9 mouse cellular contexts compared by ENCODE assay signal in the genomic region with DNA sequence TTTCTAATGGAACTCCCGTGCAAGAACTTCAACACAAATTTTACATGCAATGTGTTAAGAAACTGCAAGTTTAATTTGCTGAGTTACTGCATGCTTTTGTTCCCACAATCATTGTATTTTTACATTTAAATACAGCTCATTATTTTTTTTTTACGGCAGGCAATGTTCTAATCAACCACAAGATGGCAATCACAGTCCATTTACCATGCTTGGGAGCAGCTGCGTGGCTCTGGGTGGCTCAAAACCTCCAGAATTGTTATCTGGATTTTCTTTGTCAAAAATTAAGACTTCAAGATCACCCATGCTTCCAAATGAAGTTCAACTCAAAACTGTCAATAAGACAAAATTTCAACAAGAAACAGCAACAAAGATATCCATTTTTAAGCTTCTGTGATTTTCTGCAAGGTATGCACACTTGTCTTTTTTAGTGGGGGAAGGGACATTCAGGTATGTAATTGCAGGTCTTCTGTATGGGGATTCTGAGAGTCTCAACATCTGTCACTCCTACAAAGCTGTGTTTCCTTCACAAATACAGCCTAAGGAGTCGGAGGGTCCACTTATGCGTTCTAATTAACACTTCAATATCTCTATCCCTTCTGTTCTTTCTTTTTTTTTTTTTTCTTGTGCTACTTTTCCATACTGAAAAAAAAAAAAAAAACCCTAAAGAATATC. TPM values are rescaled to one million over a fixed set of nuclear protein-coding genes. Genes with fewer than 3 reads are reported as not detected.
DNase-seq lines count a peak whose midpoint lies in the region; ATAC-seq and TF ChIP-seq lines count a peak whose summit lies in the region.
"Had no signal": no experiment of that assay in that cellular context is flagged by ENCODE, and none has a peak within 500 bp of the region (broad histone marks: within the 10 kb centered on the region; RNA-seq: fewer than 3 reads in every experiment).

No protein-coding gene starts in this region.

- H3K4me3 ChIP-seq in gastrocnemius, adult 2 months = no peak overlapping the region
- H3K4me3 ChIP-seq in limb, embryonic 13.5 days = no peak overlapping the region
- H3K4me3 ChIP-seq: limb, embryonic 15.5 days had no signal

- H3K27me3 ChIP-seq in limb, embryonic 13.5 days = no peaks in the 10 kb centered on the region
- no peaks in the 10 kb centered on the region for H3K27me3 ChIP-seq in splenic B cell, adult 2 months (ENCODE audit: control insufficient read depth, insufficient read depth, low read length, poor library complexity, severe bottlenecking)
- H3K27me3 ChIP-seq: limb, embryonic 15.5 days had no signal

- TF ChIP-seq CTCF in gastrocnemius, adult 2 months (IDR thresholded peaks at IDR 0.05) = peak; percentile 89

- peaks cover 9% of the 10 kb centered on the region for H3K9me3 ChIP-seq in limb, embryonic 13.5 days
- H3K9me3 ChIP-seq: limb, embryonic 15.5 days had no signal

- no peaks in the 10 kb centered on the region for H3K36me3 ChIP-seq in limb, embryonic 13.5 days
- H3K36me3 ChIP-seq in splenic B cell, adult 2 months (ENCODE audit: control insufficient read depth, insufficient read depth, low read length, poor library complexity, severe bottlenecking) = no peaks in the 10 kb centered on the region
- H3K36me3 ChIP-seq: limb, embryonic 15.5 days had no signal

- peaks cover 5% of the 10 kb centered on the region for H3K4me1 ChIP-seq in limb, embryonic 13.5 days
- H3K4me1 ChIP-seq: limb, embryonic 15.5 days had no signal

- no peak overlapping the region for H3K27ac ChIP-seq in gastrocnemius, adult 2 months
- H3K27ac ChIP-seq in limb, embryonic 13.5 days = no peak overlapping the region
- H3K27ac ChIP-seq: limb, embryonic 15.5 days had no signal

- DNase-seq in gastrocnemius, adult 2 months = no peak
- DNase-seq in gastrocnemius, postnatal 36 days = no peak
- peak; percentile 20 for DNase-seq in right cerebral cortex, postnatal 14 days
- no peak for DNase-seq in right cerebral cortex, postnatal 36 days (ENCODE audit: low spot score in 2 of 2)
- peak; percentile 60 for DNase-seq in embryo, embryonic 9.5 days (ENCODE audit: extremely low spot score)
- peak; percentile 74 for DNase-seq in splenic B cell, adult 2 months (ENCODE audit: low read depth, low spot score)
- no peak for DNase-seq in ovary, adult 18-20 months (ENCODE audit: low spot score)

- WGBS in limb, embryonic 13.5 days = 22% methylated on average over 5 of the region's 5 CpGs

- intact Hi-C loops in gastrocnemius, adult 2 months (cut with DNase I) = loop anchor here (1.0 kb wide), 2 partner anchors 422 to 485 kb away; no protein-coding TSS in a partner anchor
- intact Hi-C loops in gastrocnemius, postnatal 36 days (cut with DNase I) = loop anchor here (1.0 to 2.0 kb wide), 2 partner anchors 421 to 486 kb away; no protein-coding TSS in a partner anchor

- H3K4me2 ChIP-seq in limb, embryonic 13.5 days (replicated peaks) = no peak overlapping the region
- H3K4me2 ChIP-seq: limb, embryonic 15.5 days had no signal

- peak; percentile 64; the same call in 1 of the 2 replicates for ATAC-seq in limb, embryonic 13.5 days (ENCODE audit: low FRiP score, low read depth)

- no peak overlapping the region for H3K9ac ChIP-seq in limb, embryonic 13.5 days
- H3K9ac ChIP-seq: limb, embryonic 15.5 days had no signal

RNA-seq across cellular contexts. Expression of a gene that starts 13.9 kb away (rescaled TPM):
- 1 to 10 TPM; 2.8 to 3.5 TPM for total RNA-seq in gastrocnemius, adult 2 months (2021)
- total RNA-seq in gastrocnemius, postnatal 36 days (2021) = 1 to 10 TPM; 2.3 to 3.2 TPM
- polyA plus RNA-seq in limb, embryonic 13.5 days (2015; fragmentation: Nextera tagmentation; extraction: Ambion mirVana) = 10.3 and 10.6 TPM in 2 replicates

RNA-seq across cellular contexts. Expression of a gene that starts 15.1 kb away (rescaled TPM):
- total RNA-seq in gastrocnemius, adult 2 months (2021) = 1 to 10 TPM; 4.4 to 5.9 TPM
- total RNA-seq in gastrocnemius, postnatal 36 days (2021) = 1 to 10 TPM; 3.5 to 3.7 TPM
- 5.9 and 6.8 TPM in 2 replicates for polyA plus RNA-seq in limb, embryonic 13.5 days (2015; fragmentation: Nextera tagmentation; extraction: Ambion mirVana)

Comparison
In these comparisons a context has a peak if more than half of its experiments do, and no peak if none do; other contexts are left out.
1. DNase-seq: peak in right cerebral cortex, postnatal 14 days (single experiment), embryo, embryonic 9.5 days (single experiment) and splenic B cell, adult 2 months (single experiment); none in gastrocnemius, adult 2 months (single experiment), gastrocnemius, postnatal 36 days (0 of 2), right cerebral cortex, postnatal 36 days (0 of 2) and ovary, adult 18-20 months (single experiment).